Mouse (Mus musculus) layer of hippocampus, postnatal 14 days (tissue): ENCODE measurements around the gene Igf2bp2. TPM values are rescaled to one million over a fixed set of nuclear protein-coding genes. Genes with fewer than 3 reads are reported as not detected.

Experiments
- DNase-seq, 2 experiments: peaks; one replicate each; pipeline ENCODE4 v3.0.0; 2021 to 2022; ENCODE audit warnings: low spot score in 2 of 2, mixed read lengths in 1 of 2
- total RNA-seq, 2 experiments: library from RNA; stranded (reverse); gene quantifications; 2 replicates each; pipeline ENCODE4 v1.2.3; 2021

The Igf2bp2 gene
- total RNA-seq, 2 experiments from 2014 or later: 1.1 TPM

- no peak for DNase-seq
These were observed 117.2 kb downstream of the Igf2bp2 start for GRCm38 (mm10) chr16:22045930-22046329.

DNA sequence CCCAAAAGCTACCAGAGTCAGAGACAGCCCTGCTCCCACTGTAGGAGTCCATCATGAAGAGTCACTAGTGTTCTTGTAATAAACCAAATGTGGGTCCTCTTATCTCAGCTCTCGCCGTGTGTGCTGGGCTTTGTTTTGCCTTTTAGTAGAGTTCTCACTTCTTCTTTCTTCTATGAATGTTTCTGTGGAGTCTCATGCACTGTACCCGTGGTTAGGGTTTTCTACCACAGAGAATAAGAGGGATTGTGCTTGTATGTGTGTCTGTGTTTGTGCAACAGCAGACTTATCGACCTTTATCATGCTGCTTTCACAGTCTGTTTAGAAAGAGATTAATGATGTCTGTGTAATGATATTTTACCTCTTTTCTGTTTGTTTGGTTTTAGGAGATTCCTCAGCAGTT is 119.3 kb downstream of the Igf2bp2 start:
- no peak for DNase-seq

GRCm38 (mm10) chr16:22039978-22040377 is 123.1 kb downstream of the Igf2bp2 start:
- DNase-seq: no peak

DNA sequence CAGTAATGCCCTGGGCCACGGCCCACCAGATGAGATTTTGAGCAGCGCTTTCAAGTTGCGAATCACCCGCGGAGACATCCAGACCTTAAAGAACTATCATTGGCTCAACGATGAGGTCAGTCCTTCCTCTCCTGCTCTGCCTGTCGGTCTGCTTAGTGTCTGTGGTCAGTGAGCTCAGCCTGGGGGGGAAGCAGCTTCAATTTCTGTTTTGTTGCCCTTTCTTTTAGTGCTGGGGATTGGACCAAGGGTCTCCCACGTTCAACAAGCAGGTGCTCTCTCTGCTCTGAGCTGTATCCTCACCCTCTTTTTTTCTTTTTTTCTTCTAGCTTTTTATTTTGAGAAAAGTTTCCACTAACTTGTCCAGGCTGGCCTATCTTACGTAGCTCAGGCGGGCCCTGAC is 124.5 kb downstream of the Igf2bp2 start:
- DNase-seq: no peak

GRCm38 (mm10) chr16:22027474-22027873 is 135.6 kb downstream of the Igf2bp2 start:
- no peak for DNase-seq

DNA sequence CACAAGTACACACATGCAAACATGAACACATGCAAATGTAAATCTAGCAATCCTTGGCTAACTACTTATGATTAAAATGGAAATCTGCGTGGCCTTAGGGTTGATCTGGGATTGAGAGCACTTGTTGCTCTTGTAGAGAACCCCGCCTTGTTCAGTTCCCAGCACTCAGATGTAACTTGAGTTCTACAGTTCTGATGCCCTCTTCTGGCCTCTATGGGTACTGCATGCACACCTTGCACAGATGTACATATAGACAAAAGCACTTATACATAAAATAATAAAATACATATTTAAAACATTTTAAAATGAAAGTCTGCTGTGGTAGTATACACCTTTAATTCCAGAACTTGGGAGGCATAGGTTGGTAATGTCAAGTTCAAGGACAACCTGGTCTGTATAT is 141.0 kb downstream of the Igf2bp2 start:
- no peak for DNase-seq

DNA sequence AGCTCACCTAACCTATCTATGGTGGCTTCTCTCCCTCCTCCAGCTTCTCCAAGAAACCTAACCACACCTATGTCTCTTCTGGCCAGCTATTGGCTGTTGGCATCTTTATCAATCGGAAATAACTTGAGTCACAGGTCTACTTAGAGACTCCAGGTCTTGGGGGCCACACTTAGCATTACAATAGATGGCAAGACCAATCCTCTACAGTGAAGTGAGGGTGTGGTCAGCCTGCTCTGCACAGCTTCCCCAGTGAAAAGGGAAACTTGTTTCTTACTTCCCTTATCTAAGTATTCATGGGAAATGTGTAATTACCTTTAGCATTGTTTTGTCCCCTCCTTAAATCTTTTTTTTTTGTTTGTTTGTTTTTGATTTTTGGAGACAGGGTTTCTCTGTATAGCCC is 147.5 kb downstream of the Igf2bp2 start:
- DNase-seq: no peak

DNA sequence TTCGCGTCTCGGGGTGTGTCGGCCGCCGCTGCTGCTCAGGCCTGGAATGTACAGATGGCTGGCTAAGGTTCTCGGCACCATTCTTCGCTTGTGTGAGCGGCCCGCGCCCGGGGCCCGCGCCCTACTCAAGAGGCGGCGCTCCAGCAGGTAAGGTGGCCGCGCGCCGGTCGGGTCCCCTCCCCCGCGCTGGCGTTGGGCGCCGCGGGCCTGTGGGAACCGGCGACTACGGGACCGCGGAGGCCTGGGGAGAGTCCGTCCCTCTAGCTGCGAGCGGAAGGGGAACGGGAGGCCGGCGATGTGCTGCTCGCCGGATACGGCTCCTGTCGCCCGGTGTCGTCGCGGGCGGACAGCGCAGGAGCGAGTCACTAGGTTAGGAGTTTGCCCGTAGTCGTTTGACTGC is 153.5 kb downstream of the Igf2bp2 start:
- no peak for DNase-seq

DNA sequence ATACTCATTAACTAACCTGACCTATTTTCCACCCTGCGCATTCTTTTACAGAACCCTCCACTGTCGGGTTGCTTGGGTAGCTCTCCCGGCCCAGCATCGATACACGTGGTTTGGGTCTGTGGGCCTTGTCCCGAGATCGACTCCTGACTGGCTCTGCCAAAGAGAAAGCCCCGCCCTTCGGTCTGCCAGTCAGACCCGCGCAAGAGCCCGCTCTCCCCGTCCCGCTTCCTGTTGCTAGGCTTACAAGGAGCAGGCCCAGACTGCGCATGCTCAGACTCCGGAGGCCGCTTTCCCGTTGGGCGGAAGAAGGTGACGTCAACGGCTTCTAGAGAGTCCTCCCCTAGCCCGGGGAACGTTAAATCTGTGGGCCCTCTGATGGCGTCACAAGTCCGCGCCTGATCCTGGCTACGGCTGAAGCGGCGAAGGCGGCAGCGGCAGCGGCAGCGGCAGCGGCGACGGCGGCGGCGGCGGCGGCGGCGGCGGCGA is 154.0 kb downstream of the Igf2bp2 start, which contains the start of gene Senp2:
Senp2 (plus strand) TSS at position 386 of the 486 bp plus-strand sequence.
- DNase-seq: peak; percentile 100

Other genes starting within 250 kb of the Igf2bp2 start
- 10 to 100 TPM; 17.5 to 18.5 TPM for gene Tmem41a, start 215.7 kb downstream of the Igf2bp2 start, total RNA-seq
- gene Liph, start 167.6 kb downstream of the Igf2bp2 start, total RNA-seq: under 1 TPM; 0.29 to 0.32 TPM
- gene Senp2, start 153.8 kb downstream of the Igf2bp2 start, total RNA-seq: 10 to 100 TPM; 73.5 to 77.0 TPM
- 10 to 100 TPM; 89.7 to 91.0 TPM for gene Tra2b, start 102.7 kb upstream of the Igf2bp2 start, total RNA-seq